Mouse (Mus musculus): ENCODE data around the gene Nyap2.

DNA sequence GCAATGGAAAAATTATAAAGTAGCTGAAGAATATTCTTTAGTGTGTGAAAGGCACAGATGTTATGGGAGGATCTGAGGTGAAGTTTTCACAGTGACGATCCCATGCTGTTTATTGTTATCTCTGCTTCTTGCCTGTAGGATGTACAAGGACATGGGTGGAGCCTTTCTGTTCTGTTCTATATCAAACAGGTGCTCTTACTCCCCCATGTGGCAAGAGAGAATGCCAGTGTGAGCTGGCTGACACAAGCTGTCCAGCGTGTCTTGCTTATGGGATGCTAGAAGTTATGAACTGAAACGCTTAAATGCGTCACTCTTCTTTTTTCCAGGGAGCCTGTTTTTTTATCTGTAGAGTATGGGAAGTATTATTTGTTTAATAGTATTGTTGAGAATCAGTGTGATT lies 224.0 kb downstream of the Nyap2 start:
- TF ChIP-seq CTCF (IDR thresholded peaks at IDR 0.05; ENCODE audit: insufficient read depth, low read length) (0 out of 2 replicates have a peak, but pooled peaks have one; percentile 4), POLR2A (IDR thresholded peaks at IDR 0.05; ENCODE audit: borderline replicate concordance, extremely low read depth, low read depth, low read length) (no peak)

Data from lung, adult 2 months (tissue).